Mouse (Mus musculus): Measurements from ENCODE around the gene Gm49373.

The Gm49373 gene

GRCm38 (mm10) chr9:21028560-21029110, 44.3 kb downstream of the Gm49373 start:
- no peak for DNase-seq (ENCODE audit: extremely low spot score)

DNA sequence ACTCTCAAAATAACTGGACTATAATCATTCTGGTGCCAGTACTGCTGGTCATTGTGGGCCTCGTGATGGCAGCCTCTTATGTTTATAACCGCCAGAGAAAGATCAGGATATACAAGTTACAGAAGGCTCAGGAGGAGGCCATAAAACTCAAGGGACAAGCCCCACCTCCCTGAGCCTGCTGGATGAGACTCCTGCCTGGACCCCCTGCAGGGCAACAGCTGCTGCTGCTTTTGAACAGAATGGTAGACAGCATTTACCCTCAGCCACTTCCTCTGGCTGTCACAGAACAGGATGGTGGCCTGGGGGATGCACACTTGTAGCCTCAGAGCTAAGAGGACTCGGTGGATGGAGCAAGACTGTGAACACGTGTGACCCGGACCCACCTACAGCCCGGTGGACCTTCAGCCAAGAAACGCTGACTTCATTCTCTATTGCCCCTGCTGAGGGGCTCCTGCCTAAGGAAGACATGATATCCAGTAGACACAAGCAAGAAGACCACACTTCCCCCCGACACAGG, 45.1 kb downstream of the Gm49373 start:
- DNase-seq (ENCODE audit: extremely low spot score) = no peak

DNA sequence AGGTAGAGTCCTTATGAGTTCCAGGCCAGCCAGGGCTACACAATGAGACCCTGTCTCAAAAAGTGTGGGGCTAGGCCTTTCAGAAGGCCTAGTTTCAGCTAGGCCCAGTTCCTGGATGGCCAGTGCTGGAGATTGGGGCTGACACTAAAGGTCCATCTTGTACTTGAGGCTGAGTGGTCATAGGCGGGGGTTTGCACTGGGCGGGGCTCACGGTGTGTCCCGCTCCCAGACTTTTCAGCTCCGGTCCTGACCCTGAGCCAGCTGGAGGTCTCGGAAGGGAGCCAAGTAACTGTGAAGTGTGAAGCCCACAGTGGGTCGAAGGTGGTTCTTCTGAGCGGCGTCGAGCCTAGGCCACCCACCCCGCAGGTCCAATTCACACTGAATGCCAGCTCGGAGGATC, 46.0 kb downstream of the Gm49373 start:
- no peak for DNase-seq (ENCODE audit: extremely low spot score)

GRCm38 (mm10) chr9:21025258-21025810, 47.6 kb downstream of the Gm49373 start:
- no peak for DNase-seq (ENCODE audit: extremely low spot score)

GRCm38 (mm10) chr9:21022726-21023125, 50.2 kb downstream of the Gm49373 start:
- DNase-seq (ENCODE audit: extremely low spot score) = no peak

DNA sequence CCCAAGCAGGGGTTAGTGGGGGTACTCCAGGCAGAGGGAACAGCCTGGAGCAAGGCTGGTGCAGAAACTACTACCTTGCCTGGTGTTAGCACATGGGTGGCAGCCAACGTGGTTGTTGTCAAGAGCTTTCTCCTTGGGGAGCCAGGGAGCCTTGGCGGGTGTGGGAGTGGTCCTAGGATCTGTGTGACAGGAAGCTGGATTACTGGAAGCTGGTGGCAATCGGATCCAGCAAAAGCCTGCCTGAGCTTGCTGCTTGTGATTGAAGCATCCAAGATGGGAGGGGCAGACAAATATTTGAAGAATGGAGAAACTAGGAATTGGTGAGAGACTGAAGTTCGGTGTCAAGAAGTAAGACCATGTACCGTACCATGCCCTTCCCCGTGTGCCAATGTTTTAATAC, 50.6 kb downstream of the Gm49373 start:
- DNase-seq (ENCODE audit: extremely low spot score) = no peak

GRCm38 (mm10) chr9:21021363-21021762, 51.5 kb downstream of the Gm49373 start:
- no peak for DNase-seq (ENCODE audit: extremely low spot score)

- no peak for DNase-seq (ENCODE audit: extremely low spot score)
Observed at GRCm38 (mm10) chr9:21018600-21018999, 54.3 kb downstream of the Gm49373 start.

- no peak for DNase-seq (ENCODE audit: extremely low spot score)
Observed at GRCm38 (mm10) chr9:21017177-21017575, 55.7 kb downstream of the Gm49373 start.

GRCm38 (mm10) chr9:21016331-21017176, 56.3 kb downstream of the Gm49373 start:
- DNase-seq (ENCODE audit: extremely low spot score) = peak; percentile 22

- peak; percentile 29 for DNase-seq (ENCODE audit: extremely low spot score)
Observed at GRCm38 (mm10) chr9:21015571-21016130, 57.2 kb downstream of the Gm49373 start, which contains the start of gene Icam1. Gene Icam1, plus strand, starts transcription at chr9:21015985.

DNA sequence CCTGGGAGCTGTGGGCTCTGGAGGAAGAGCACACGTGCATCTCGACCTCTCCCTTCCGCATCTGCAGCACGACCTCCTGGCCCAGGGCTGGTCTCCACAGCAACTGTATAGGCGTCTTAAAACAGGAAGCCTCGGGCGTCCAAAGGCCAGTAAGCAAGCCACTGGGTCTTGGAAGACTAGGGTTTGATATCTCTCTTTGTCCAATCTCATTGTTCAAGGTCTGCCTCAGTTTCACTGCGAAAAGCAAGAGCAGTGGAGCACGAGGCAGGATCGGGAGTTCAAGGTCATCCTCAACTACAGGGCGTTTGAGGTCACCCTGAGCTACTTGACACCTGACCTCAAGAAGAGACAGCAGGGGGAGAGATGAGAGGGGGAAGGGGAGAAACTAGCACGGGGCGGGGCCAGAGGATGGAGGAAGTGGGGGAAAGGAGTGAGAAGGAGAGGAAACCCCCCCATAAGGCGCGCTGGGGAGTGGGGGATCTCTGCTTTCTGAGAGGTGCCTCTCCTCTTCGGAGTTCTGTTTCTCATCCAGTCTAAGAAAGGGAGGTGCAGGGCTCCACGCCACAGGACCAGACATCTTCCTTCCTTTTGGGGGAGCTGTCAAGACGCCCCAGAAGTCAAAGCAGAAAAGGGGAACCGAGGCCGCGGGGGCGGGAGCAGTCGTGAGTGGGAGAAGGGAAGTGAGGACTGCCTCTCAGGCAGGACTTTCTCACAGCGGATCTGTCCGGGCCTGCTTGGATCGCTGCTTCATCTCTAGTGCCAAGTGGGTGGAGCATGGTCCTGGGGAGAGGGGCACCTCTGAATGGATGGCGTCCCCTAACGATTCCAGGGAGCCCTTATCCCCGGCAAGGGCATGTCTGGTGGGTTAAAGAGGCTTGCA, 58.0 kb downstream of the Gm49373 start:
- DNase-seq (ENCODE audit: extremely low spot score) = peak; percentile 27
